Mouse (Mus musculus): Measurements from ENCODE around the gene Cd63.

The Cd63 gene

DNA sequence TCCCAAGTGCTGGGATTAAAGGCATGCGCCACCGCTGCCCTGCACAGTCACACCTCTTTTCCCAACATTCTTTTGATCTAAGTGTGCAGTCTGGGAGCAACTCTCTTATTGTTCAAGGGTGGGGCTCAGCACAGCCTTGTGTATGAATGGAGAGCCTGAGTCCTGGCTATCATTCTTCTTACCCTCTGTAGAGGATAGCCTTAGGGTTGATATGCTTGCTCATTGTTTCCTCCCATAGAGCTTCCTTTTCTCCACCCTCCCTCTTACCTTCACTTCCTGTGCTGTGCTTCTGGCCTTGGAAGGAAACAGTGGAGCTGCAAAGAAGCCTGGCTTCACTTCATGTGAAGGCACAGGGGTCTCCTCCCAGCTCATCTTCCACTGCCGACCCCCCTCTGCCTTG, at the start of gene Cd63:
Cd63 (plus strand) TSS at position 292 of the 400 bp plus-strand sequence.
- DNase-seq: no peak

DNA sequence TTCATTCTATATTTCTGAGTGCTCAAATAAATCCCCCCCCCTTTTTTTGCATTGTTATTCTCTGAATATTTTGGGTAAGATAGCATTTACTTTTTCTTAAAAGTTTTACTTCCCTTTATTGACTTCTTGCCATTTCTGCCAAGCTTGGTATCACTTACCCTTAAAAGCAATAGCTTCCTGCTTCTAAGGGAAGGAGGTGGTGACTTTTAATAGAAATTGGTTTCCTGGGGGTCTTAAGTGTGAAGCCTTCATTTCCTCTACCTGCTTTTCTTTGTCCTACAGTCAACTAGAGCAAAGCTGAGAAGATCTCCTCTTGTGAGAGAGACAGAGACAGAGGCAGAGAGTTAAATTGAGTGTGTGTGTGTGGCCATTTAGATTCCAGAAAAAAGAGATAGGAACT, 39.6 kb upstream of the Cd63 start:
- DNase-seq: no peak

DNA sequence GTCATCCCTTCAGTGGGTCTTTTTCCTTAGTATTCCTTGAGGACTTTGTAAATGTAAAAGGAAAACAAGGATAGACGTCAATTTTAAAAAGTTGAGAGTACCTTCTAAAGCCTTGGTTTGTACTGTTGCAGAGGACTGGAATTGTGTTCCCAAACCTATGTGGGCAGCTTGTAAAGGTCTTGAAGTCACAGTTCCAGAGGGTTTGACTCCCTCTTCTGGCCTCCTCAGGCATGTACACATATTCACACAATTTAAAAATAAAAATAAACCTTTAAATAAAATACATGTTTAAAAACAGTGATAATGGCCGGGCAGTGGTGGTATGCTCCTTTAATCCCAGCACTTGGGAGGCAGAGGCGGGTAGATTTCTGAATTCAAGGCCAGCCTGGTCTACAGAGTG, 34.7 kb upstream of the Cd63 start:
- DNase-seq: no peak

DNA sequence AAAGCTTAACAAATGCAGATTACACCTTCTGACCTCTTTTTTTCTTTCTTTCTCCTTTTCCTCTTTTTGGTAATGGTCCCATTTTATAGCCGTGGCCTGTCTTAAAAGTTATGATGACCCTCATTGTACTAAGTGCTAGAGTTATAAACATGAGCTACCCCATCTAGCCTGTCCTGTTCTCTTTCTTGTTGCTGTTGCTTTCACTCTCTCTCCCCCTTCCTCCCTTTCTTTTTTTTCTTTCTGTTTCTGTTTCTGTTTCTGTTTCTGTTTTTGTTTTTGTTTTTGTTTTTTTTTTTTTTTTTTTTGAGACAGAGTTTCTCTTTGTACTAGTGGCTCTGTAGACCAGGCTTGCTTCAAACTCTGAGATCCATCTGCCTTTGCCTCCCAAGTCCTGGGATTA, 34.3 kb upstream of the Cd63 start:
- no peak for DNase-seq

DNA sequence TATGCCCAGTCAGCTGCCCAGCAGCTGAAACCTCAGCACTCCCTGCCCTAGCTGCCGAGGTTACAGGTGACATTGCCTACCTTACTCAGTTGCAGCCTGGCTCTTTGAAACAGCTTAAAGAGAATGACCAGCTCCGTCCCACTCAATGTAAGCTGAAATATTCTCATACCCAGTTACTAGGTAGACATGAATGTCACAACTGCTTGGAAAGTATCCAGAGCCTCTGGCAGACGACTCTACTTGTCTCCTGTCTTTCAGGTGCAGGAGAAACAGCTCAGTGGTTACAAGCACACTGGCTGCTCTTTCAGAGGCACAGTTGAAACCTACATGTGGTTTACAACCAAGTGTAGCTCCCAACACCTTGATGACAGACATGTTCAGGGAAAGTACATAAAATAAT, 30.4 kb upstream of the Cd63 start:
- no peak for DNase-seq

DNA sequence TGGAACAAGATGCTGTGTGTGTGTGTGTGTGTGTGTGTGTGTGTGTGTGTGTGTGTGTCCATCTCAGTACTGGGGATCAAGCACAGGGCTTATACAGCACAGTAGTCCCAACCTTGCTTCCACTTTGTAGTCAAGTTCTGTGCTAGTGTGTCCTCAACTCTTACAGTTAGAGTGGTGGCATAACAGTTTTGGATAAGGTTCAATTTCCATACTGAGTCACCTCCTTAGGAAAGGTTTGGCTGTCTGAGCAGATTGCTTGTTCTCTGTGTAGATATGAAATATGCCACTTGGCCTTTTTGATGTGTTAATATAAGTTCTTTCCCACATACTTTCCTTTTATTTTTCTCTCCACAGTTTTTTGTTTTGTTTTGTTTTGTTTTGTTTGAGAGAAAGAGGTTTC, 22.5 kb upstream of the Cd63 start:
- no peak for DNase-seq

DNA sequence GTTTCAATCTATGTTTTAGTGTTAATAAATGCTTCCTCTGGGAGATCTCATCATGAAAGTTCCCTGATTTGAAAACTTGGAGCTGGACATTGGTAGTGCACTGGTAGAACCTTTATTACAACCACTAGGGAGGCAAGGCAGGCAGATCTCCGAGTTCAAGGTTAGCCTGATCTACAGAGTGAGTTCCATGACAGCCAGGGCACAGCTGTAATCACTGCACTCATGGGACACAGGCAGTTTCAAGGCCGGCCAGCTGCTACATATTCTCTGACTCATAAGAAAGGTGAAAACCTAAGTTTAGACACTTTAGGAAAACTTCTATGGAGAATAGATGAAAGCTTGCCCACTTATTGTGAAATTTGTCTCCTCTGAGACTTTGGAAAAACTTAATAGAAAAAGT, 22.0 kb upstream of the Cd63 start:
- no peak for DNase-seq

DNA sequence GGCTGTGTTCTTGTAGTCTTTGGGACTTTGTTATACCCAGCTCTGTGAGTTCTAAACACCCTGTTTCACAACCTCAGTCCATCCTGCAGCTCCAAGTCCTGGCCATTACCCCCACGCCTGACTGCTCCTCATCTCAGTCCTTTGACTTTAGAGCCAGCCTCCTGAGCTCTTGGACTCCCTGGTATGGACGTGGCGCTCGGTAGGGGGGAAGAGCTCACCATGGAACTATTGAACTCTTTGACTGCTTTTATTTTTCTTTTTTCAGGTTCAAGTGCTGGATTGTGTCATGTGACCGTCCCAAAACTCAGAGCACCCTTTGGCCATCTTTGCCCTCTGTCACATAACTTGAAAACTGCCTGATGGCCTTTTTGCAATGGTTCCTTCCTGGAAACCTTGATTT, 18.7 kb upstream of the Cd63 start:
- DNase-seq: no peak

DNA sequence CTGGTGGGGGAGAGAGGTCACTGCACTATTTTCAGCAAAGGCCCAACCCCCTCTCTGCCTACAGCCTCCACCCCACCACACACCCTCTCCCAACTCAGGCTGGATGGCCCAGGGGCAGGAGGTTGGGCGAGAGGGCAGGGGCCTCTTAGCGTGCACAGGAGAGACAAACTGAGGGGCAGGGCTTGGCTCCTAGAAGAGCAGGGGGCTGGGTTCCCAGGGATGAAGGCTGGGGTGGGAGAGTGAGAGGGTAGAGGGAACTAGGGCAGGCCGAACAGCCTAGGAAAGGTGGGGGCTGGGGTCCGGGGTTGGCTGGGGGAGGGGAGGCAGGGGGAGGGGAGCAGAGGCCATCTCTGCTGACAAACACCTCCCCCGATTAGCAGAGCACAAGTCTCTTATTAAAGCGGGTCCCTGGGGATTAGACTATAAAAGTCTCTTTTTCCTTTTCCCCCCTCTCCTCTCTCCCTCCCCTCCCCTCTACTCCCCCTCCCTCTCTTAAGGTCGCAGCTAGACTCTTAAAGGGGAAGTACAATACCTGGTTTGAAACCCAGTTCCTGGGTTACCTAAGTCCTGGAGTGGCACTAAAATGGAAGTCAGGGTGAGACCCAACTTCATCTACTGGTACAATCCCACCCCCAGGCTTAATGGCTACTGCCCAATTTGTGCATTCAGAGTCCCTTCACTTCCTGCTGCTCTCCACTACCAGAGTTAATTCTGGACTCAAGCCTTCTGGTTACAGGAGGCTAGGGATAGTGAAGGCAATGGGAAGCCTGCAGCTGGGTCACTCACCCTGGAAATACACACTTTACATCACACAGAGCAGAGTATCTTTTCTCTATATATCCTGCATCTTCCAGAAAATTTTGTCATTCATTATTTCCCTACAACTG, 11.6 kb upstream of the Cd63 start:
- peak; percentile 93 for DNase-seq

DNA sequence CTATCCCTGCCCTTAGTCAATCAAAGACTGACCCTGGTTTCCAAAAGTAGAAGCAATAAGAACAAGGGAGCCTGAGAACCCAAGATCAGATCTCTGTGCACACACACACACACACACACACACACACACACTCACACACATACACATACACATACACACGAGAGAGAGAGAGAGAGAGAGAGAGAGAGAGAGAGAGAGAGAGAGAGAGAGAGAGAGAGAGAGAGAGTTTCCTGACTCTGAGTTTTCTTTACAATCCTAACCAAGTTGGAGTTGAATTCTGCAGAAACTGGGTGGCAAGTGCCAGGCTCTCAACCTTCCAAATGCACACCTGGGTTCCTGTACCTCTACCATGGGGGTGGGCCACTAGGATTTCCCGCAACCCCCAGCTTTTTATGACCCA, 10.9 kb upstream of the Cd63 start:
- DNase-seq: no peak

DNA sequence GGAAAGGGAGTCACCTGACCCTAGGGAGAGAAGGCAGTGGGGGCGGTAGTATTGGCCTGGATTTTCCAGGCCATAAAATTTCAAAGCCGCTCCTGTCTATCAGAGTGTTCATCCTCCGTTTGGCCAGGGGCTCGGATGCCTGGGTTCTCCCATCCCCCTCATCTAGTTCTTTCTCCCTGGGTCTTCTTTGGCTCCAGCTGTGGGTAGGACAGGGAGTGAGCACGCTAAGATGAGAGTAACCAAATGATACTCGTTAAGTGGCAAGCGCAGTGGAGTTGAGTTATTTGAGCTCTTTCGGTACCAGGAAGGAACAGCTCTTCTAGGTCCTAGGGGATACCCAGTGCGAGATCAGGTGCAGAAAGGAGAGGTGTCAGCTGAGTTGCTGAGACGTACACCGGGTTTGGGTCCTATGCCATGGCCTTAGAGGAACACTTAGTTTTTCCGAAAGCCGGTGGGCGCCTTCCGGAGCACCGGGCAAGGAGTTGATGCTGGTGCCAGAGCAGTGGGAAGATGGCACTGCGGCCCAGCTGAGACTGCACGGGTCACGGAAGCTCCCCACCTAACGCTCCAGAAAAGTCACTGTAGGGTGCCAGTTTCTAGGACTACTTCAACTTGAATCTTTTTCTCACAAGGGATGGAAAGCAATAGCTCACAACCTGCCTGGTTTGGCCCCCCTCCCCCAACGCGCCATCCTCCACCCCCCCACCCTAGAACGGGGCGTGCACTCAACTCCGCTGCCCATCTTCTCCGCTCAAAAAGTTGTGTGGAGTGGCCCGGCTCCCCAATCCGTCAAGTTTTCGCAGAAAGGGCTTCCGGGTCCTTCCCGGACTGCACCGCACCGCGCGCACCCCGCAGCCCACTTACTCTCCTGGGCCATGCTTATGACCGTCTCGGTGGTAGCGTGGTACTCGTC, 10.2 kb upstream of the Cd63 start:
- DNase-seq: peak; percentile 59

DNA sequence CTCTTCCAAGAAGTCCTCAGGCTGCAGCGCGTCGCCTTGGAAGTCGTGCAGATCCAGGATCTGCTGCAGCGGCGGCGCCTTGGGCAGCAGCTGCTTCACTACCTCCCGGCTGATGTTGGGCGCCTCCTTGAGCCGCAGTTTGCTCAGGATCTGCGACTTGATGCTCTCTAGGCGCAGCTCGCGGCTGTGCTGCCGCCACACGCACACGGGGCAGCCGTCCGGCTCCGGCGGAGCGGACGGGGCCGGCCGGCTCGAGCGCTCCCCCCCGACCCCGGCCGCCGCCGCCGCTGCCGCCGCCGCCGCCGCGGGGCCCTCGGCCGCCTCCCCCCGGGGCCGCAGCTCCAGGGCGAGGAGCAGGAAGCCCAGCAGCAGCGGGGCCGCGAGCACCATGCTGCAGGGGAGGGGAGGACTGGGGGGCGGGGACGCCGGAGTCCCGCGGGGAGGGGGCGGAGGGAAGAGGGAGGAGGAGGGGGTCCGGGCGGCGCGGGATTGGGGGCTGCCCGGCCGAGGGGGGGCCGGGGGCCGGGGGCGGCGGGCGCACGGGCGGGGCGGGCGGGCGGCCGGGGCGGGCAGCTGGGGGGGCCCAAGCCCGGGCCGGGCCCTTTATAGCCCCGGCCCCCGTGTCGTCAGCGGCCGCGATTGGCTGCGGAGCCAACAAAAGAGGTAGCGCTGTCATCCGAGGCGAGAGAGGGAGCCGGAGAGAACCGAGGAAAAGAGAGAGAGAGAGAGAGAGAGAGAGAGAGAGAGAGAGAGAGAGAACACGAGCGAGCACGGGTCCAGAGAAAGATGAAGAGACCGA, 9.3 kb upstream of the Cd63 start, which contains the start of gene Gdf11:
Gdf11 (minus strand) TSS at position 423 of the 799 bp plus-strand sequence.
- peak; percentile 94 for DNase-seq

DNA sequence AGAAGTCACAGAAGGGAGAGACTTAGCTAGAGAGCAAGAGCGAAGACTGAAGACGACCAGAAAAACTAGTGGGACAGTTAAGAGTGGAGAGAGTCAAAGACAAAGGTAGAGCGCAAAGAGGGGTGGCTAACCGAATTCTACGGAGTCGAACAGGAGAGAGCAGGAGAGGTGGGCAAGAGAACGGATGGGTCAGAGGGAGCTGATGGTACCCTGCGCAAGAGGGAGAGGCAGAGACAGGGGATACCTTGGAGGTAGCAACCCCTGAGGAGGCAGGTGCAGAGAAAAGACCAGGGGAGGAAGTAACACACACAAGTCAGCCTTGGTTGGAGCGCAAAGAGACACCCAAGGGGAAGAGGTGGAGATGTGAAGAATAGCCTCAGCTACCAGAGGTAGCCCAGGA, 8.5 kb upstream of the Cd63 start:
- DNase-seq: no peak

DNA sequence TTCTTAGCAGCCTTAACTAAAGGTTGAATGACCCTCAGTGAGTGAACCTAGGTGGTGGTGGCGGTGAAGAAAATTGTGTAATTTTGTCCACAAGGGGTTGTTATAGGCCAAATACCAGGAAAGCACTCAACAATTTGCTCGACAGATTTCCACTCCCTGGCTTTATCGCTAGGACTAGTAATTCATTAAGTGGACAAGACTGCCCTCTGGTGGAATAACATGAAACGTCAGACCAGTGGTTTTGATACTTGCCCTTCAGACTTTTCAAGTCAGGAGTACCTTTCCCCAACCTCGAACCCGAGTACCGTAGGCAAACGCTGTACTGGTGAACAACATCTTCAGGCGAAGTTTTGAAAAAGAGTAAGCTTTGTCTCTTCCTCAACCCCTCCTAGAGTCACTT, 5.4 kb upstream of the Cd63 start:
- peak; percentile 92 for DNase-seq

DNA sequence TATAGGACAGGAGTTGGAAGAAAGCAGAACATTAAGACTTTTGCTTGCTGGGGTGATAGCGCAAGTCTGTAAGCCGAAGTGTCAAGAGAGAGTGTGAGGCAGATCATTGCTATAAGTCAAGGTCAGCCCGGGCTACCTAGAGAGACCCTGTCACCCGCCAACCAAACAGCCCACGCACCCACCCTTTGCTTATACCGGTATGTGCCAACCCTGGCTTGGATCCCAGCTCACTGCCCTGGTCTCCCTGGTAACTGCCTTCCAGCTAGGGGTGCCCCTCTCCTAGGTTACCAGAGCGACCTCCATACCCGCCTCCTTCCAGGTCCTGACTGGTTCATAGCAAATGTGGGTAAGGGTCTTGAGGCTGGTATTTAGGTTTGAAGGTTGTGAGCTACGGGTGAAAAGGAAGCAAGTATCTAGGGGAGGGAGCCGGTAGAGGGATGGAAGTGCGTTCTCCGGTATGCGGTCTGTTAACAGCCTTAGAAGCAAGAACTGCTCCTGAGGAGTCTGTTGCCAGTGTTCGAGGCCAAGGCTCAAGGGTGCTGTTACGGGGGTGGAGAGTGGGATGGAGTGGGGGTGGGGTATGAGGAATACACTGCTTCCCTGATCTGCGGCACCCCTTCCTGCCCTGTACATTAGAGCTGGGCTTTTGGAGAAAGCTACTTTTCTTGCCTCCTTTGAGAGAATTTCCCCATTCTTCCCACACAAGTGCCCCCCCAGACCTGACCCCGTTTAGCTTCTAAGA, 4.7 kb upstream of the Cd63 start:
- no peak for DNase-seq

DNA sequence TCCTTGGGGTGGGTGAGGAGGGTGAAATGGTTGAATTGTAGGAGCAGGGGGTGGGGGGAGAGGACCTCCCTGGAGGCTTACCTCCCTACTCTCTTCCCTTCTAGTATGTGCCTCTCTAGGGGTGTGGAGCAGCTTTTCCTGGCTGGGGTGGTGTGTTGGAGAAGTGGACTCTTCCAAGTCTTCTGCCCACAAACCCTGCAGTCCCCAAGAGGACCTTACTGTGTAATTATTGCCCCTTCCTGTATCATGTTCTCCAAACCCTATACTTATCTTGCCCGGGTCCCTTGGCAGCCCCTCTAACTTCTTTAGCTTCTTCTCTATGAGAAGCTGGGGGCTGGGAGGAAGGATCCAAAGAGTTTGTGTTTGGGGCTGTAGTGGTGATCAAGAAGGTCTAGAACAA, 4.0 kb upstream of the Cd63 start:
- DNase-seq: no peak

DNA sequence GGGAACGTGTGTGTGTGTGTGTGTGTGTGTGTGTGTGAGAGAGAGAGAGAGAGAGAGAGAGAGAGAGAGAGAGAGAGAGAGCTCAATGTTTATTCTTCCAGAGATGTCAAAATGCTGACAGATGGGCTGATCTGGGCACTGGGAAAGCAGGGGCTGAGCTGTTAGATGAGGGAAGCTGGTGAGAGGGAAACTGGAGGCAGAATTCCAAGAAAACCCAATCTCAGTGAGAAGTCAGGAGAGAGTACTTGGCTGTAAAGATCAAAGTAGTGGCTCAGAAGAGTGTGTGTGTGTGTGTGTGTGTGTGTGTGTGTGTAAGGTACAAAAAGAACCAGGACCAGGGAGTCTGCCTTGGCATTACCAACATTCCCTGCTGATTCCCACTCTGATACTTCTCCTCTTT, 3.3 kb upstream of the Cd63 start:
- DNase-seq: no peak

DNA sequence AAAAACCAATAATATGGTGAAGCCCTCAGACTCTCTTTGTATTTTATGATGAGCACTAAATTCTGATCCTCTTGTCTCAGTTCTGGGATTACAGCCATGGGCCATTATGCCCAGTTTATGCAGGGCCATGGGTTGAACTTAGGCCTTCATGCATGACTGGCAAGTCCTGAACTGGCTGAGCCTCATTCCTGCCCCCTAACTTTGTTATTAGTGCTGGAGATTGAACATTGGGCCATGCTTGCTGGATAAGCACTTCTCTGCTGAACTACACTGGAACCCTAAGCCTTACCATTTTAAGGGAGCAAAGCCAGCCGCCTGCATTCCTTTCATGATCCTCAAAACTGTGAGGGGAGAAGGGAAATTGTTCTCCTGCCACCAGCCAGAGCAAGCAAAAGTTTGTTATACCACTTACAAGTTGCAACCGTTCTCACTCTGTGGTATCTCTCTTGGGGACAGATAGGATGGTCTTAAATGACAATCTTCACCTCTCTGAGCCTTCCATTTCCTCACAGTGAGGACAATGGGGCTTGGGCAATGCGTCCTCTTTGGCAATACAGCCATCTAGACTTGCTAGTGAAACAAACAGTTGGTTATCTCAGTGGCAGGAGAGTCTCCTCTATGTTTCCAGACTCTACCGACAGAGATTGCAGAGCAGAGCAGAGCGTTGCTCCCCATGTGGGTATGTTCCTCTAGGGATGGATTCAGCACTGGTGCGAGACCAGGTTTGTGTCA, 864 bp upstream of the Cd63 start:
- no peak for DNase-seq

DNA sequence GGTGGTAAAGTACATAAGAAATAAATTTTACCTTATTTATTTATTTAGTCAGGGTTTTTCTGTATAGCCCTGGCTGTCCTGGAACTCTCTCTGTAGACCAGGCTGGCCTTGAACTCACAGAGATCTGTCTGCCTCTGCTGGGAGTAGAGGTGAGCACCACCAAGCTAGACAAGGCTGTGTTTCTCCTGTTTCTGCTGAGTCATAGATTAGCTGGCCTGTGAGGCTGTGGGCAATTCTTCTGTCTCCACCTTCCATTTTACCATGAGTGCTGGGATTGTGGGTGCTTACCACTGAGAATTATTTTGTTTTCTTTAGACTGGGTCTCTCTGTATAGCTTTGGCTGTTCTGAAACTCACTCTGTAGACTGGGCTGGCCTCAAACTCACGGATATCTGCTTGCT, 620 bp downstream of the Cd63 start:
- DNase-seq: no peak

DNA sequence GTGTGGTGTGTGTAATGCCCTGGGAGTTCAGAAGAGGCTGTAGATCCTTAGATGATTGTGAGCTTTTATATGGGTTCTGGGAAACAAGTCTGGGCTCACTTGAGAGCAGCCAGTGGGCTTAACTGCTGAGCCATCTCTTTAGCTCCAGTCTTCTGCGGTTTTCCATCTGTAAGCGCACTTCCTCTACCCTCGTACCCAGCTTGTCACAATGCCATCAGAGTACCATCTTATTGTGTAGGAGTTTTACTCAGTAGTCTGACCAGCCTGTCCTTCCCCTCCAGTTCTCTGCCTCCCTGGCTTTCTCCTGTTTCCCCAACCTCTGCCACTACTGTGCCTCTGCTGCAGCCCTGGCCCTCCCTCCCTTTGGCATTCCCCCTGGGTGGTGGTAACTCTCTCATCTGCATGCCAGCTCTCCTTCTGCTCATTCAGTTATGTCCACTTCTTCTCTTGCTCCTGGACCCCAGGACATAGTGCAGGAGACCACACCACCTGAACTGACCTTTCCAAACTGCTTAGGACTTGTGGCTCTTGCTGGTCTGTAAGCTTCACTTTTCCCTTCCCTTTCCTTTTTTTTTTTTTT, 1.7 kb downstream of the Cd63 start:
- DNase-seq: no peak

DNA sequence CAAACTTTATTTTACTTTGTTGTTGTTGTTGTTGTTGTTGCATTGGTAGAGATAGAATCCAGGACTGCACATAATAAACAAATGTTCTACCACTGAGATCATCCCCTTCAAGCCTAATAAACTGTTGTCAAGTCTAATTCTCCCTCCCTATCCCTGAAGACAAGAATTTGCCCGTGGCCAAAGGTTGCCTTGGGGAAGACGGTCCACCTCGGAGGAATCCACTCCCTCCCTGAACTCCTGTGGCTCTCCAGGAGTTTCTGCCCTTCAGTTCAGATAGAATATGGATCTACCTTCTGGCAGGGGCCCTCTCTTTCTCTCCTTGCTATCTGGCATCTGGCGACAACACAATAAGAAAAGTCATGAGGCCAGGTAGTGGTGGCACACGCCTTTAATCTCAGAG, 4.0 kb downstream of the Cd63 start:
- no peak for DNase-seq

Data from embryo, embryonic 11 days (tissue).